Mouse (Mus musculus): Measurements from ENCODE around the gene Gm4131.
A peak's percentile ranks its signal among the peaks of the same experiment; 100 is the strongest.

Gene Gm4131

DNA sequence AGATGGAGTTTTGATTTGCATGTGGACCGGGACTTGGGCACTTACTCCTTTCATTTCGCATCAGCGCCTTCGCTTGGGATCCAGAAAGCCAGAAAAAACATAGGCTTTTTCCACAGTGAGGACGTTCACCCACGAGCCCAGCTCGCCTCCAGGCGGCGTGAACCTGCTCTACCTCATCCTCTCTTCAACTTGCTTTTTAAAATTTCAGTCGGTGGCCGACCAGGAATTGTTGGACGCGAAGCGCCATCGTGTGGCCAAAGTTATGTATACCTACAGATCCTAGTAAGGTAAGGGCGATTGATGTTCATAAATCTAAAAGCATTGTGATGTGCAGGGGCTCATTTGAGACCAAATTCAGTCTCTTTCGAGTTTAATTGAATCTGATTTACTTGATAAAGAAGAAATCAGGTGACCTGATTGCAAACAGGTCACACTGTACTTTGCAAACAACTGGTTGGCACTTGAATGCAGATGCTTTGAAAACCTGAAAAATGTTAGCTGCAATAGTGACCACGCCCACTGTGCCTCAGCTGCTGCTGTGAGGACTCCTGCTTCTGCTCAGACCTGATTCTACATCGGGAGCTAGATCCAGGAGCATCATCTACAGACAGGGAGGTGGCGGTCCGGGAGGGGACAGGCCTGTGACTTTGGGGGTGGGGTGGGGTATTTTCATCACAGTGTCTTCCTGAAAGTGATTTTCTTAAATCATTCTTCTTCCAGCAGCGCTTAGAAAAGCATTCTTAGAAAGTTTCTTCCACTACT lies 109.1 kb downstream of the Gm4131 start:
- DNase-seq (ENCODE audit: low spot score): peak; percentile 61

DNA sequence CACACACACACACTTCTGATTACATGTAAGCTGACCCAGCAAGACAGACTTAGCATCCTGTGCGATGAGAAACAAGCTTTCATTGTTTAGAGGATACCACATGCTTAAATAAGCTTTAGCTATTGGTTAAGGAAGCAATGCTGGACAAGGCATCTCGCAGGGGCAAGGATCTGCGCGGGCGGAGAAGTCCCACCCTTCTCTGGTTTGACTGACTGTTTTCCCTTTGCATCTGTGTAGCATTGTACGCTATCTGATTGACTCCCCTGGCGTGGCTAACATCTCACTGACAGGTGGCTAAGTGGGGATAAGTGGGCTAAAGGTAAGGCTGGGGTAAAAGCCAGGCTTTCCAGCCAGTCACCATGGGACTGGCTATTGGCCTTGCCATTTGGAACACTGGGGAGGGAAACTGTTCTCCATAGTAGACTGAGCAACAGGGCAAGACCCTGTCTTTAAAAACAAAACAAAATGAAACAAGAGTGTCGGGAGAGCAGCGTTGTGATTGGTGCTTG lies 110.4 kb downstream of the Gm4131 start, which contains the start of gene Gucy1b2:
Gene Gucy1b2, minus strand, starts transcription at position 51 of the 509 bp plus-strand sequence.
- DNase-seq (ENCODE audit: low spot score): no peak

DNA sequence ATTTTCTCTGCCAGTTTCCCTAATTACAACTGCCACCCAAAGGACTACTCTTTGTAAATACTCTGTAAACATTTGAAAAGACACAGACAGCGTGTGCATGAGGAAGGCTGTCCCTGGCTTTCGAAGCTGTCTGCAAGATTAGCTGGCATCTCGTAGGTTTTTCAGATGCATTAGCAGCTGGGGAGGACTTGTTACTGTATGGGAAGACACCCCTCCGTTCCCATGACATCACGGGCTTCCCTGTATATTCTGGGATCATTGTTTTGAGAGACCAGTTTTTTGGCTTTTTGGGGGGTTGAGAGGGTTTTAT lies 111.2 kb downstream of the Gm4131 start:
- DNase-seq (ENCODE audit: low spot score): no peak

DNA sequence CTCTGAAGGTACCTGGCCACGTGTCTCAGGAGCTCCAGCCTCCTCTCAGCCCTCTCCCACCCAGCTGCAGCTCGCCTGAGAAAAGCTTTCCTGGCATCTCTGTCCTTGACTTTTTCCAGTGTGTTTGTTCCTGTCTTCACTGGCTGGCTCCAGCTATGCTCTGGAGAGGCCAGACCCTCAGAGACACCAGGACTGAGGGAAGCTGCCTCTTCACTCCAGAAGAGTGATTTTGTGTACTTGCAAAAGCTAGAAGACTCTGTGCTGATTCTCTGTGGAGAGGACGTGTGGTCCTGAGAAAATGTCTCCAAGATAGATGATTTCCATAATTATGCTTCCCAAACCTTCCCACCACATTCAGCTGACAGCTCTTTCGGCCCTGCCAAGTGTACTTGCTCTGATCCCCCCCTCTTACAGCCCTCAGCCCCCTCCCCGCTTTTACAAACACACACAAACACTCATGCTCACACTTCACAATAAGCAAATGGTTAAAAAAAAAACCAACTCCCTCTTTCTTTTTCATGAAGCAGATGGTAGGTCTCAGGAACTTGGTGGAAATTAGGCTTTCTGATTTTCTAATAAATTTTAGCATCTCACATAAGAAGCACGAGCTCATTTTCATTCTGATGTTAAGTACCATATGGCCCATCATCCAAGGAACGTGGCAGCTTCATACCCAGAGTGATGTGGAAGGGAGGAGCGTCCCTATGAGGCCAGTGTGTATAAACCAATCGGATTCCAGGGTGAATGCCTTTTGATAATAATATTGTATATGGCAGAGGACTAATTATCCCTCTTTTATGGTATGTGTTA lies 111.8 kb downstream of the Gm4131 start:
- no peak for DNase-seq (ENCODE audit: low spot score)

DNA sequence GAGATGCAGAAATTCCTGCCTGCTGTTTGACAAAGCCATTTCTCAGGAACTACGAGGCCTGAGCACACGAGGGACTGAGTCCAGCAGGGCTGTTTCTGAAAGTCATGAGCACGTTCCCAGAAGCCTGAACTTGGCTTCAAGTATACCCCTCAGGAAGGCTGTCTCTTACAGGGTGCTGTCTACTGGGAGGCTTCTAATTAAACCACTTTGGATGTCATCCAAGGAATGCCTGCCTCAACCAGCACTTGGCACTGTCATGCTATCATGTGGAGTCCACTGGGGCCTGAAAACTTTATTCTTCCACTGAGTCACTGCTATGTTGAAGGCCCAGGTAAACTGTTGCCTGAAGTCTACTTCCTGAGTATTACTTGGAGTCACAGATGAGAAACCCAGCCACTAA lies 112.6 kb downstream of the Gm4131 start:
- no peak for DNase-seq (ENCODE audit: low spot score)

DNA sequence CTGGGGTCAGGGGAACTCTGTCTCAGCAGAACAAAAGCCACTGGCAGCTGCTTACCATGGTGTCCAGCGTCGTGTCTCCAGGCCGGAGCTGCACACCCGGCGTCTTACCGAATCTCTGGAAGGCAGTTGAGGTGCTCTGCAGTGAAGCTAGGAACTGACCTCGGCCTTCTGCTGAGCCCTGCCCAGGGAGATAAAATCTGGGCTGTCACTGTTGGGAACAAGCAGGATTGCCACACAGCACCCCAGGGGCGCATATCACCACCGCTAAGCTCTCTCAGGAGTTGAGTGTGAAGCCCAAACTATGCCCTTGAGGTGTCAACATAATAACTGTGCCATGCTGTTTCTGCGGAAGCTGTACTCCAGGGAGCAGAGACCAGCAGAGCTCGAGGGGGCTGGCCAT lies 113.4 kb downstream of the Gm4131 start:
- no peak for DNase-seq (ENCODE audit: low spot score)

DNA sequence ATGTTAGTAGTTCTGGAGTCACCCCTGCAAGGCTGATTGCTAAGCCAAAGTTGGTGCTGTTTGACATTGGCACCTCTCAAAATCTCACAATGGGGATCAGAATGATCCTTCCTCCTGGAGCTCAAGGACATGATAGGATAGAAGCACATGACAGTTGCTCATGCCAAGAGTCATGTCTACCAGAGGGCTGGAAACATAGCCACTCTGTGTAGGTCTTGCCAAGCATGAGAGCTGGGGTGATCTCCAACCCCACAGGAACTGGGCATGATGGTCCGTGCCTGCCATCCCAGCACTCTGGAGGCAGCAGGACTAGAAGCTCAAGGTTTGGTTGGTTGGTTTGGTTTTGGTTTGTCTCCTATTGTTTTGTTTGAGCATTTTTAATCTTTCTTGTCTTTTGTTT lies 116.0 kb downstream of the Gm4131 start:
- DNase-seq (ENCODE audit: low spot score): no peak

DNA sequence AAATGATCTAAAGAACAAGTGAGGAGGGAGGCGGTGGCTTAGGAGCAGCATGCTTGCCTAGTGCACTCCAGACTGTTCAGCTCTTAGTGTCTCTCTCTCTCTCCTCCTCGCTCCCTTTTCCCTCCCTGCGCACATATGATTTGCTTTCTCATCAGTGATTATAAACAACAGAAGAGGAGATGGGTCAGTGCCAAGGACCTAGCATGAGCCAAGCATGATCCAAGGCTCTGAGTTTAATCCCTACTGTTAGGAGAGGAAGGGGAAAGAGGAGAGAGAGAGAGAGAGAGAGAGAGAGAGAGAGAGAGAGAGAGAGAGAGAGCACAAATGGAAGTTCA lies 119.5 kb downstream of the Gm4131 start:
- DNase-seq (ENCODE audit: low spot score): no peak

DNA sequence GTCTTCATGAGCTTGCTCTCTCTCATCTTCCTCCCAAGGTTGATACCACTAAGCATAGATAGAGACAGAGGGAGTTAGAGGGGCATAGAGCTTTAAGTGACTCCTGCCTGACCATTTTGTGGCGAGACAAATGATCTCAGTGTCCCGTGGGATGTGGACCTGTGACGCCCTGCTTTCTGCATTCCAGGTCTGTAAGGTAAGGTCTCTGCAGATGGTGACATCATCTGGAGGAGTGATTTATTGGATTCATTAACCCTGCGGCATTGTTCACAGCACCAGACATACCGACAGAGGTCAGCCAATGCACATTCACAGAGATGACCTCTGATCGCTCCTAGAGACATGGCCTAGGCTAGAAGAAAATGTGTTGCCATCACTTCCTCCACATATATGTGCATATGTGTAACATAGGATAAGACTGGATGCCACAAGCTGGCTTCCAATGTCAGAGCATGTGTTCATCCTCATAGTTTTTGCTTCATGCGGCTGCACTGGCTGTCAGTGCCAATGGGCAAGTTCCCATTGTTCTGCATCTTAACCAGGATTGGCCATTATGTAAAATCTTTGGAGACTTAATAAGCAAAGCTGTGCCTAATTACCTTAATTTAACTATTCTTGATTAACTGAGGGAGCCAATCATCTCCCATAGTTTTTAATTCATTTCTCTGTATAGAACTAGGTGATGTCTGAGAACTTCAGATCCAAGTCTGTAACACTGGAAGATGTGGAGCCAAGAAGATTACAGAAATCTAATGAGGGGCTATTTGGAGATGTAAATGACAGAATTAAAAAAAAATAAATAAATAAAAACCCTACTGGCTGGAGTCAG lies 120.1 kb downstream of the Gm4131 start:
- DNase-seq (ENCODE audit: low spot score): no peak

DNA sequence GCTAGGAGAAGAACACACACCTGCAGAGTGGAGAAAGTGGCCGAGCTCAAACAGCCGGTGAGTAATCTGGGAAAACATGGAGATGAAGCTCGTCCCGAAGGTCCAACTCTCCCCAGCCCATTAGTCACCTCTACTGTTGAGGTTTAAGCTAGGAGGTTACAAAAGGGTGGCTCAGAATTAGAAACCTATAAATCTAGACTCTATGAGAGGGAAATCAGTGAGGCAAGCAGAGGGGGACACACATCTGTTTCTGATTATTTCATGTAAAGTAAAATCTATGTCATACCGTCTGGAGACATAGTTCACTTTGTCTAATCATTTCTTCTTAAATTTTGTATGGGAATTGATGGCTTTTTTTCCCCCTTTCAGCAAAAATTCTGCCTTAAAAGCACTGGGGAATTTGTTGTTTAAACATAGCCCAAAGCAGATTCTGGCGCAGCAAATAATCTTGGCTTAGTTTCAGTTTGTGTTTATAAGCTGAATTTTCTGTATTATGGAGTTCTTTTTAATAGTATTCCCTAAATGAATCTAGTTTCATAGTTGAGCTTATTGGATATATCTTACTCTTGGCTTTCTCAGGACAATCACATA lies 122.8 kb downstream of the Gm4131 start:
- no peak for DNase-seq (ENCODE audit: low spot score)

DNA sequence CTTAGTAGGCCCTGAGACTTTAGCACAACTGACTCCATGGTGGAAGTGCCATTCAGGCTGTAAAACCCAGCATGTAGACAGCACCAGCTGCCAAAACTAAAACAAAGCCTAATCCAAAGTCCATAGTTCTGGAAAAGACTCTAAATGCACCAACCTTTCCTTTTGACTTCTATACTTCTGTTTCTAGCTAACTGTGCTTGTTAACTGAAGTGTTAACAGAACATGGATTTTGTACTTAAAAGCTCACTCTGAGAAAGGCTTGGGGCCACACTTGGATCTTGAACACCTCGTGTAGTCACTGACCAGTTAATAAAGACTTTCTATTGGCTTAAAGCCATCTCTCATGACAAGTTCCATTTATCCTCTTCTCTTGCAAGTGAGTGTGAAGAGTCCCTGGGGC lies 123.8 kb downstream of the Gm4131 start:
- no peak for DNase-seq (ENCODE audit: low spot score)

DNA sequence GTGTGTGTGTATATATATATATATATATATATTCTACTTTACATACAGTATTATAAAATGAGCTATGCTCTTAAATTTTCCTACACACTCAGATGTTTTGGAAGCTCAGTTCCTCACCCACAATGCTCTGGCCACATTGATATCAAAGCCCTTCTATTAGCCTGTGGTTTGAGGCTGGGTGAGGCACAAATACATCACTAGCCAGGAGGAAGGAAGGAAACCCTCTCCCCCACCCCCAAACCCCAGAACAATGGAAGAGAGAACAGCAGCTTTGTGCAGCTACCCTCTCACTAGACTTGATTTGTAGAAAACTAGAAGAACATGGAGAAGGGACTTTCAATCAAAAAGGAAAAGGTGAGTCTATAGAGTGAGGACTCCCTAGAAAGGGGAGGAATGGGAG lies 126.7 kb downstream of the Gm4131 start:
- DNase-seq (ENCODE audit: low spot score): no peak

DNA sequence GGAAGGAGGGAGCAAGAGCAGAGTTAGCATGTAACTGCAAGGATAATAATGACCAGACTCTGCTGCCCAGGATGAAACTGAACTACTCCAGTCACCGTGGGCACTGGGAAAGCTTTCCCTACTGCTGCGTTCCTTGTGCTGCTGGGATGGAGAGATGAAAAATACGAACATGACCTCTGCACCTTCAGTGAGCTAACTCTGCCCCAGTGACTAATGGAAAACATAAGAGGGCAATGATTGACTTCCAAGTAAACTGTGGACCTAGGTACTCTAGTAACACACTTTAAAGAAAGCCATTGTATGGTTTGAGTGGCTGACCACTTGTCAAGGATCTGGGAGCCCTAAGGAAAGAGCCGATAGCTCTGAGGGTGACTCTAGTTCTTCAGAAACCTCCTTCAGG lies 128.5 kb downstream of the Gm4131 start:
- DNase-seq (ENCODE audit: low spot score): no peak

DNA sequence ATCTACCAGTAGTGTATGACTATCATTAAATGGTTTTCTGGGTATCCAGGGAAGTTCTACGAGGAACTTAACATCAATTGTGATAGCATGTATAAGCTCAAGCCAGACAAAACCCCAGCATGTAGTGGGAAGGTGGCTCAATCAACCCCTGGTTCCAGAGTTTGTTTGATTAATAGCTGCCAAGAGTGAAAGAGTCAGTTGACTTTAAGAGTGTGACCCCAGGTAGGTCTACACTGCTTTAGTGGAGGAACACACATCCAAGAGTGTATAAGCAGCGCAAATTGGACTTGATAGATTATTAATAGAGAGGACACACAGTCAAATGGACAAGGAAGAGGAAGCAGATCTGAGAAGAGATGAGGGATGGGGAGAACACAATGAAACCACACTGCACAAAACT lies 128.9 kb downstream of the Gm4131 start:
- DNase-seq (ENCODE audit: low spot score): no peak

DNA sequence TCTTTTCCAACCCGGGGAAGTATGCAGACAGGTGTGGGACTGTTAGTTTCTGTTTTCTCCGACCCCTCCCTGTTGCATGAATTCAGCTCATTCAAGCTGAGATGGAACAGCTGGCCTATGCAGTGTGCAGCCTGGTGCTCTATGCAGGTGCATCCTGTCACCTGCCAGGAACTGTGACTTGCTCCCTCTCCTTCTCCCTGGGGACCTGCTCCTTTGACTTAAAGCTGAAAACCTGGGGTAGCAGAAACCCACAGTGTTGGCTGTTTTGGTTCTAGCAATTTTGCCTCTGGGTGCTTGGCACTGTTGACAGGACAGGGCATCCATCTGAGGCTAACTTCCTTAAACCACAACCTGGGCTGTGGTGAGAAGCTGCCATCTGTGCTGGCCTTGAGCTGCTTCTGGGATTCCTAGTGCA lies 141.4 kb downstream of the Gm4131 start:
- no peak for DNase-seq (ENCODE audit: low spot score)

DNA sequence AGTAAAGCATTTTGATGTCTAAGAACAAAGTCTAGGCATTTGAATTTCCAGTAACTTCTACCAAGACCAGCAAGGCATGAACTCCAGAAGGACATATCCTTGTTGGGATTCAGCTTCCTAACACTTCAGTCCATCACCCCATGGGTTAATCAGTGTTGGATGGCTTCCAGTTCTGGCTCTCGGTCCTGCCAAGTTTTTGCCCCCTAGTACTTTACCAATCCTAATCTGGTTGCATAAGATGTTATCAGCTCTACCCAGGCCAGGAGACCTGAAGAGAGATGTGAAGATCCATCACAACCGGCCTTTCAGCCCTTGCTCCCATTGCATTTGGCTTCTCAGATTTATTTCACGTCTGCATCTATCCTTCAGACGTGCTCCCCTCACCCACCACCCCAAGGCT lies 144.5 kb downstream of the Gm4131 start:
- no peak for DNase-seq (ENCODE audit: low spot score)

DNA sequence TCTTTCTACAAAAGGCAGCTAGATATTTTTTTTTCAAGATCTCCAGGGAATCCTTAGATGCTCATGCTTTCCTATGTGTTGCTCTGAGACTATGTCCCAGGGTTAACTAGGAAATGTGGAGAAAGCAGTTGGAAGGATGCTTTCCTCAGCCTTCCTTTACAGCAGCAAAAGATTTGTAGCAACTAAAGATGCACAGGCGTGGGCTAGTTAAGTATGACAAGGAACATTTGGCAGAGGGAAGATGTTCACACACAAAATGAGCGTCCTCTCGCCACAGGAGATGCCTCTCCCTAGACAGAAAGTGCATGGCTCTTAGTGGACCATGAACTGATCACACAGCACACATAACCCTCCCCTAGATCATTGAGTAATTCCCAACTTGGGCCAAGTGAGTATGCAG lies 149.2 kb downstream of the Gm4131 start:
- DNase-seq (ENCODE audit: low spot score): no peak

DNA sequence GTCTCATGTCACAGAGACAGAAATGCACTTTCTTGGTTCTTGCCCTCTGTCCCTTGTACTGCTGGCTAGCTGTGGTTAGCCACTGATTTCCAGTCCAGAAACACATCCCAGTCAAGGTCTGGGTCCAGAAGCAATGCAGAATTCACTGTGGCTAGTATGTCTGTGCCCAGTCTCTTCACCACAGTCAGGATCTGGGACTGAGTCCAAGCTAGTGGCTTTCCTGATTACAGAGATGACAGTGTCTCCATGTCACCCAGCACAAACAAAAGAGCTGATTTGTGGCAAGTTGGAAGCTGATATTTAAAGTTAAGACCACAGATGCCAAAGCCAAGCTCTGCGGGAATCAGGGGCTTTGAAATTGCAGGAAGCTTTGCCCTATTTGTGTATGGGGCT lies 150.0 kb downstream of the Gm4131 start:
- DNase-seq (ENCODE audit: low spot score): peak; percentile 12

DNA sequence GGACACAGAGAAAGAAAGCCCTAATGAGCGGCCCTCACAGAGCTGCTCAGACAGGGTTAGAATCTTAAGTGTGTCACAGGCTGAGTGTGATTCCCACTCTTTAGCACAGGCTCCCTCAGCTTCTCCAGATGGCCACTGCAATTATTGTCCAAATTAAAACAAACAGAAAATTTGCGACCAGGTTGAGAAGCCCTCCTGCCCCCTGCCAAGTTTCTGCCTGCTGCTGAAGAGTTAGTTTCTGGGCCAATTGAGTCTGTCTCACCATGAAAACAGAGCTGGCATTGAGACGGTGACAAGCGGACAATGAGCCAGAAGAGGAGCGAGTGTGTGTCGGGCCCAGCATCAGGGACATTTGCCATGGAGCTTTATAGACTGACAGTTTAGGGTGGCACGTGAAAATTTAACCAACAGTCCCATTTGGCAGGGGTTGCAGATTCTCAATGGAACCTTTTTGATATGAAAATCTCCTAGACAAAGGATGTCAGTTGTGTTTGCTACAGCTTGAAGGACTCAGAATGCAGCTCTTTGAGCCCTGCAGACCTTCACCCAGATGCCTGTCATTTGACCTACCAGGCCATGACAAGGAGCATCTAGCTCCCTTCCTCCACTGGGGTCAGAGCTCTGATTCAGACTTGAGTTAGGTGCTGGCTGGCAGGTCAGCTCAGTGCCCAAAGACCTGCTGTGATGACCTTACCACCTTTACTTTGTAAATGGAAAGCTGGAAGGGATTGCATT lies 150.5 kb downstream of the Gm4131 start:
- no peak for DNase-seq (ENCODE audit: low spot score)
